Mouse (Mus musculus) retina, postnatal 7 days (tissue): Measurements from ENCODE around the gene Cgref1.
A peak's percentile ranks its signal among the peaks of the same experiment; 100 is the strongest.

ENCODE experiments used
- DNase-seq: peaks from one replicate; pipeline ENCODE4 v3.0.0-alpha.2; 2012; ENCODE audit warnings: low read depth, low spot score

Cgref1 gene

GRCm38 (mm10) chr5:30950451-30950850, 5.1 kb upstream of the Cgref1 start:
- DNase-seq, result no peak

DNA sequence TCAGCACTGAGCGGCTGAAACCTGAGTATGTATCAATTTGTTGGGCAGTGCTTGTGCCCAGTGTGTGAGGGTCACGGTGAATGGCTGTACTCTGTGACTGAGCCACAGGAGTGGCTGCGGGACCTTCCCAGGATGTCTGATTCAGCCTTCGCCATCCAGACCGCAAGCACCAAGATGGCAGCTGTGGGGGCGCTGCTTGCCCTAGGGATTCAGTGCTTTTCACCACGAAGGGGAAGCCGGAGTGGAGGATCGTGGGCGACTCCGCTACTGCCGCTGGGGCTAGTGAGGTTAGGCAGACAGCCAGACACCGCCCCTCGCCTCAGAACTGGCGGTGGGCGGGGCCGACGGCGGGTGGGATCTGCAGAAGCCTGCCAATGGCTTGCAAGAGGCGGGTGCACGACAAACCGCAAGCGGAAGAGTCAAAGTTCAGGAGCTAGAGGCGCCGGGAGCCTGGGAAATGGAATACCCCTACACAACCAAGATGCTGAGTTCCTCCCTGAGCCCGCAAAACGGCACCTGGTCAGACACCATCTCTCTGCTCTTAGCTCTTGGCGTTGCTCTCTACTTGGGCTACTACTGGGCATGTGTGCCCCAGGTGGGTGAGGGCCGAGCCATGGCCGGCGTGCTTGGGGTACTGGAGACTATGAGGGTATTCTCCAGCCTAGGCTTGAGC, 4.4 kb upstream of the Cgref1 start:
- peak; percentile 66 for DNase-seq

DNA sequence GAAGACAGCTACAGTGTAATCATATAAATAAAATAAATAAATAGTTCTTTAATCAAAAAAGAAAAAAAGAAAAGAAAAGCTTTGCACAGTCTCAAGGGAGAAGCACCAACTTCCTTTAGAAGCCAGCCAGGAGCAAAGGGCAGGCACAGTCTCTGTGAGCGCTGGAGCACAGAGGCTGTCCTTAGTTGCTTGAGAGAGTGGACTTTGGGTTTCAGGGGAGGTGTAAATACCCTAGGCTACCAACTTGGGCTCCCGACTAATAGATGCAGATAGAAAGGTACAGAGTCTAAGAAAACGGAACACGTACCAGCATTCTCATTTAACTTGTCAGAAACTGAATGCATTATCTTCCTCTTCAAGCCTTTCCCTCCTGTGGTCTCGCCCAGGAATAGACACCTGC, 3.2 kb upstream of the Cgref1 start:
- no peak for DNase-seq

GRCm38 (mm10) chr5:30944344-30944743, 1.0 kb downstream of the Cgref1 start:
- no peak for DNase-seq

GRCm38 (mm10) chr5:30943004-30943403, 2.4 kb downstream of the Cgref1 start:
- no peak for DNase-seq

- DNase-seq, result no peak
Measured at GRCm38 (mm10) chr5:30934725-30935461, 10.5 kb downstream of the Cgref1 start.

DNA sequence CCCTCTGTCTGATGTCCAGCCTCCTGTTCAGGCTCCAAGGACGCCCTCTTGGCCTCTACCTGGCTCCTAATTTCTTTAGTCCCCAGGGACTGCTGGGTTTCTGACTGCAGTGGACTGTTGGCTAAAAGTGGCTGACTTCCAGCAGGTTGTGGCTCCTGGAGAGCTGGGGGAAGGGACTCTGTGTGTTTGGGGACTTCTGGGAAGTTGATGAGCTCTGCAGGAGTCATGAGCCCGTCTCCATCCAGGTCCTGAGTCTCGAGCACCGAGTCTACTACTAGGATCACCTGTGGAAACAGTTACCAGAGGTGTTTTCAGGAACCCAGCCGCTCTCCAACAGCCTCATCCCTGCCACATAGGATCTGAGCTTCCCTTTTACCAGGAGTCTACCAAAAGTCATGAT, 11.7 kb downstream of the Cgref1 start:
- no peak for DNase-seq

GRCm38 (mm10) chr5:30931378-30931777, 14.0 kb downstream of the Cgref1 start:
- DNase-seq, result no peak

- DNase-seq, result no peak
Measured at GRCm38 (mm10) chr5:30930846-30931245, 14.5 kb downstream of the Cgref1 start.

- no peak for DNase-seq
Measured at GRCm38 (mm10) chr5:30930121-30930520, 15.3 kb downstream of the Cgref1 start.

- DNase-seq, result no peak
Measured at GRCm38 (mm10) chr5:30927945-30928529, 17.4 kb downstream of the Cgref1 start.

GRCm38 (mm10) chr5:30926073-30926472, 19.3 kb downstream of the Cgref1 start:
- no peak for DNase-seq

GRCm38 (mm10) chr5:30925217-30925616, 20.2 kb downstream of the Cgref1 start:
- DNase-seq, result no peak

DNA sequence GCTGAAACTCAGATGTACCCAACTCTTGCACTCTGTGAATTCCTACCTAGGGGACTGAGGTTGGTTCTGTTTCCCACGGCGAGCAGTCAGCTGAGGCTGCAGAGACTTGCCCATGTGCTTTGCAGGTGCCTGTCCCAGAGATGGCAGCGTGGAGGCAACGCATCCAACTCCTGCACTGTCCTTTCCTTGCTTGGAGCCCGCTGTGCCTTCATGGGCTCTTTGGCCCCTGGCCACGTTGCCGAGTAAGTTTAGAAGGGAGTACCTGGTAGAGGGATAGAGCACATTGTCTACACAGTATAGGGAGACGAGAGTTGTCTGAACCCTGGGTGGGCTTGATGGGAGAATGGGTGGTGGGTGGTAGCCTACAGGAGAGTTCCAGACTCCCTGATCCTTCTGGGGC, 20.8 kb downstream of the Cgref1 start:
- DNase-seq, result no peak

GRCm38 (mm10) chr5:30923119-30923518, 22.3 kb downstream of the Cgref1 start:
- no peak for DNase-seq

- no peak for DNase-seq
Measured at GRCm38 (mm10) chr5:30922581-30923041, 22.8 kb downstream of the Cgref1 start.

DNA sequence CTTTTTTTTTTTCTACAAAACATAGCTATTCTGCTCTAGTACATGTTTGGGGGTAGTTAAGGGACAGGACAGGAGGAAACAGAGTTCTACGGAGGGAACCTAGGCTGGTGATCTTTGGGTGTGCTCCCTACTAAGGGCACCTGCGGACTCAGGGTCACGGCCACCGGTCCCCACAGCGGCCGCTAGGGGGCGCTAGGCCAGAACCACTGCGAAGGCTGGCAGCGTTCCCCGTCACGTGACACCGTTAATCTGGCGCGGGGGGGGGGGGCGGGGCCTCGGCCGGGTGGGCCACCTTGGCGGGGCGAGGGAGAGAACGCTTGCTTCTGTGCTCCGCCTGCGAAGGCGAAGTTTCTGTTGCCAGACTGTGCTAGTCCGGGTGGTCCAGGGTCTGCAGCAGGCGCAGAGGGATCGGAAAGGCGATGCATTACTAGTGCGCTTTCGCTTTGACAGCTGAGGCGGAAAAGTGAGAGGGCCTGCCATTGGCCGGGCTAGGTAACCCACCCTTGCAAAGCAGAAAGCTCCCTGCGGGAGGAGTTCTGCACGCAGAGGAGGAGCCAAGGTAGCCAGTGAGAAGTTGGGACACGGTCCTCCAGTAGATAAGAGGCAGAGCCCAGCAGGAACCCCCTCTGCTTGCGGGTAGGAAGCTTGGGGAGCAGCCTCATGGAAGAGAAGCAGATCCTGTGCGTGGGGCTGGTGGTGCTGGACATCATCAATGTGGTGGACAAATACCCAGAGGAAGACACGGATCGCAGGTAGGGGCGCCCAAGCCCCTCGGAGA, 23.9 kb downstream of the Cgref1 start, which contains the start of gene Khk:
Gene Khk, plus strand, starts transcription at position 176 of the 778 bp plus-strand sequence.
- peak; percentile 86 for DNase-seq

DNA sequence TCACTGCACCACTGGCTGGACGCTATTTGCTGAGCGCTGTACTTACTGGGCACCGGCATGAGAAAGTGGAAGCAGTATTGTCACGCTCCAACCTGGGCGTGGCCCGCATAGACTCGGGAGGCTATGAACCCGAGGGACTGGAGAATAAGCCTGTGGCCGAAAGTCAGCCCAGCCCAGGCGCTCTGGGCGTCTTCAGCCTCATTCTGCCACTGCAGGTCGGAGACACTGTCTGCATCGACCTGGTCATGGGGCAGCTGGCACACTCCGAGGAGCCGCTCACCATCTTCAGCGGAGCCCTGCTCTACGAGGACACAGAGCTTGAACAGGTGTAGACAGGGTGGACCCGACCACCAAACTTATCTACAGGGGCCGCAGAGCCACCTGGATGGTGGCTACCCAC, 24.8 kb downstream of the Cgref1 start:
- DNase-seq, result no peak

- no peak for DNase-seq
Measured at GRCm38 (mm10) chr5:30919831-30920614, 25.4 kb downstream of the Cgref1 start.

DNA sequence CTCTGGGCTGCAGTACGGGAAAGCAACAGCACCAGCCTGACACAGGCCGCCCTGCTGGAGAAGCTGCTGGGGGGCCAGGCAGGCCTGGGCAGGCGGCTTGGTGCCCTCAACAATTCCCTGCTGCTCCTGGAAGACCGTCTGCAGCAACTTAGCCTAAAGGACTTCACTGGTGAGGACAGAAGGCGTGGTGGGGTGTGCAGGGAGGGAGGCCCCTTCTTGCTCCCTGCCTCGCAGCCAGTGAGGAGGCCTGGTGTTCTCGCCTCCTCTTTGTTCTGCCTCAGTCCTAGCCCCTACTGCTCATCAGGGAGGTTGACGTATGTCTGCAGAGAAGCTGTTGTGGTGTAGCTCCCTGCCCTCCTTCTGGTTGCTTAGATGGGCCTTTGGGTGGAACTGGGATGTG, 26.7 kb downstream of the Cgref1 start:
- no peak for DNase-seq
